Mouse (Mus musculus) sigmoid colon, adult 10 weeks (tissue): ENCODE results near the gene Trex2. TPM values are rescaled to one million over a fixed set of nuclear protein-coding genes. Genes with fewer than 3 reads are reported as not detected.

Source experiments
- polyA plus RNA-seq: library from polyadenylated mRNA; stranded (reverse); fragments of 350-450 nt; fragmentation: Illumina TruSeq; extraction: RNeasy Lipid Tissue Mini Kit (QIAGEN cat#74804); gene quantifications from one replicate; pipeline ENCODE4 v1.2.3, GENCODE M21; 2014; ENCODE audit warnings: low read depth, low replicate concordance

Trex2 gene
- not detected for polyA plus RNA-seq

DNA sequence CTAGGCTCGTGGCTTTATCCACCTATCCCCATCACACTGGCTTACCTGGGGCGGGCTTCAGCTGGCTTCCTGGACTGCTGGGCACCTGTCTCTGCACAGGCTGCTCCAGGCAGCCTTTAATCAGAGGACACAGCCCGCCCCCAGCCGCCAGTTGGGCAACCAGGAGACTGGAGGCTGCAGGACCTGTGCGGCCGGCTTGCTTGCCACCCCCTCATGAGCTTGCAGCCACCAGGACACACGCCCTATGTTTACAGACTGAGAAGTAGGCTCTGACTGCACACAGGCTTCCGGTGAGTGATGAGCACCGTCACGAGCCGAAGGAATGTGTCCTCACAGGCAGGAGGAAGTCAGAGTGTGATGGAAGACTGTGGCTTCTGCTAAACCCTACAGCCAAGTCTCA is at the start of gene Trex2:
Gene Trex2, minus strand, starts transcription at position 93 of the 400 bp plus-strand sequence.

DNA sequence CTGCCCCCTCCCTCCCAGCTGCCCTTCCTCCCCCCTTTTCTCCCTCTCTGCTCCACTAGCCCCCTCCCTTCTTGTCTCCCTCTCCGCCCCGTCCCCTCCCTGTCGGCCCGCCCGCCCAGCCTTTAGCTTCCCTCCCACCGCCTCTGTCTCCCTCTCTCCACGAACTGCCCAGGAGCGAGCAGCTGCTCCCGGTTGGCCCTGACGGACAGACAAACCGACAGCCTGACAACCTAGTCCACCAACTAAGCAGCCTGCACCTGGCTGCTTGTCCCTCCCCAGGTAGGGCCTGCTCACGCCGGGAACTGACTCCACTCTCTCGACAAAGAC is 48.3 kb upstream of the Trex2 start, which contains the start of gene Bgn:
Gene Bgn, plus strand, starts transcription at position 119 of the 327 bp plus-strand sequence.

DNA sequence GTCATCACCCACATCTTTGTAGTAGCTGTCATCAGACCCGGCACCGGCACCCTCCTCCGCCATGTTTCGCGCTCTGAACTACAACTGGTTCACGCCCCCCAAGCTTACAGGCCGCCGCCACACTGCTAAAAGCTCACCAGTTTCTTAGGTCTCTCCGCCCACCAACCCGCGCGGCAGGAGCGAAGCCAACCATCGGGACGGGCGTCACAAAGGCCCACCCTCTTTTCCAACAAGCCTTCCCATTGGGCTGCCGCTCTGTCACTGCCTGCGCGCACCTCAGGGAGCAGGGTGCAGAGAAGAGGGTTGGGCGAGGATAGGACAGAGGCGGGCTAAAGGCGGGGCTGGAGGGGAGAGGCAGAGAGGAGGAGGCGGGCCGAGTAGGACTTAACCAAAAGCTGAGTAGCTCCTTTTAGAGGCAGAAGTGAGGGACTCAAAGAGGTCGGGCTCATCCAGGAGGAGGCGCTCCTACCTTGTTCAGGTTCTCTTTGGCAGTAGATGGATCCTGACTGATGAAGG is 23.8 kb upstream of the Trex2 start, which contains the start of gene Haus7:
Gene Haus7, minus strand, starts transcription at position 168 of the 516 bp plus-strand sequence.

DNA sequence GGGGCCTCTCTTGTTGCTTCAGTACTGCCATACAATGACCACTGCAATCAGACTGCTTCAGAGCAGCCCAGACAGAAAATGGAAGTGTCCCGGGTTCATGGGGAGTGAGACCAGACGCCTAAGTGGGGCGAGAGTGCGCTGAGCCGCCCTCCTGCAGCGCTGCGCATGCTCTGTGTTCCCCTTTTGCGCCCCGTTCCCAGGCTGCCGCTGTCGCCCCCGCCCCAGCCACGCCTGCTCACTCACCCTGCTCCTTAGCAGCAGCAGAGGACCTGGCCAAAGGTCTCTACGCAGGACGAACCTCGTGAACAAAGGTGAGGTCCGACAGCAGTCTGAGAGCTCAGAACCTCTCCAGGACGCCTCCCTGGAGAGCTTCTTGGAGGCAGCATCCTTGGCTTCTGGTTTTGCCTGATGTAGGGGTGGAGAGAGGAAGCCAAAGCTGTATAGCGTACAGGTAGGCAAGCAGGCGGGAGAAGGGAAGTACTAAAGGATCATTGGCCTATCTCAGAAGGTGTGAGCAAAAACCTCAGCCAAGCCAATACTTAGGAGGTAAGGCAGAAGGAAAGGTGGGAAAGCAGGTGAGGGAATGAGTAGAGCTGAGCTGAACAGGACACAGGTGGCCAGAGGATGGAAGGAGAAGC is 24.1 kb downstream of the Trex2 start, which contains the start of gene Zfp92:
Gene Zfp92, plus strand, starts transcription at position 217 of the 638 bp plus-strand sequence.

DNA sequence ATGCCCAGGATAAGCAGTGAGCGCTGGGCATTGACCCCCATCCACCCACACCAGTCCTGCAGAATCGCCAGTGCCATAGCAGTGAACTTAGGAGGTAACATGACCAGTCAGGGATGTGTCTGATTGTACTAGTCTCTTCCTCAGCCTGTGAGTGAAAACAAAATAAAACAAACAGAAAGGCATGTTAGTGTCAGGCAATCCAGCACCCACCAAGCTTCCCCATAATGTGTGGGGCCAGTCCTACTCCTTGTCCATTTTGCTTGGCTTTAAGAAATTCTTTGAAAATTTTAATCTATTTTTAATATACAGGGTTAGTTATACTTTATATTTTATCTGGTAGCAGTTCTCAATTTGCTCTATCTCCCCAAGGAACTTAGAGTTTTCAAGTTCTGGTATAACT is 36.5 kb downstream of the Trex2 start, which contains the start of gene Gm18336:
Gene Gm18336, minus strand, starts transcription at position 101 of the 400 bp plus-strand sequence.

Other genes starting within 250 kb of the Trex2 start
- 9.8 TPM for gene Xlr3b, start 243.1 kb downstream of the Trex2 start, polyA plus RNA-seq
- 12.9 TPM for gene Xlr4b, start 221.0 kb downstream of the Trex2 start, polyA plus RNA-seq
- 10.1 TPM for gene F8a, start 207.1 kb downstream of the Trex2 start, polyA plus RNA-seq
- 5.4 TPM for gene Xlr4c, start 192.2 kb downstream of the Trex2 start, polyA plus RNA-seq
- not detected for gene Xlr3c, start 170.0 kb downstream of the Trex2 start, polyA plus RNA-seq
- not detected for gene Xlr5a, start 142.4 kb downstream of the Trex2 start, polyA plus RNA-seq
- gene Xlr5c, start 142.4 kb downstream of the Trex2 start, polyA plus RNA-seq, result not detected
- gene Gm45015, start 98.5 kb downstream of the Trex2 start, polyA plus RNA-seq, result not detected
- gene Zfp275, start 92.7 kb downstream of the Trex2 start, polyA plus RNA-seq, result 18.5 TPM
- gene Gm18336, start 36.6 kb downstream of the Trex2 start, polyA plus RNA-seq, result not detected
- 0.25 TPM for gene Zfp92, start 24.2 kb downstream of the Trex2 start, polyA plus RNA-seq
- 4.0 TPM for gene Haus7, start 23.7 kb upstream of the Trex2 start, polyA plus RNA-seq
- gene Bgn, start 48.3 kb upstream of the Trex2 start, polyA plus RNA-seq, result 88.1 TPM
- gene Atp2b3, start 67.7 kb upstream of the Trex2 start, polyA plus RNA-seq, result not detected
- not detected for gene Dusp9, start 204.1 kb upstream of the Trex2 start, polyA plus RNA-seq
- not detected for gene Pnck, start 224.8 kb upstream of the Trex2 start, polyA plus RNA-seq
- gene Slc6a8, start 237.8 kb upstream of the Trex2 start, polyA plus RNA-seq, result 302 TPM